Mouse (Mus musculus): ENCODE data around the gene Wnt5b.

- no peak for TF ChIP-seq CTCF (IDR thresholded peaks at IDR 0.05; ENCODE audit: low read depth, low read length)
- TF ChIP-seq POLR2AphosphoS5 (IDR thresholded peaks at IDR 0.05; ENCODE audit: insufficient replicate concordance, low read depth, low read length), result no peak
Observed at GRCm38 (mm10) chr6:119575331-119575730, 31.2 kb upstream of the Wnt5b start.

Data from G1E (cell line).